Mouse (Mus musculus) frontal cortex, postnatal 36 days (tissue): ENCODE measurements at regions not wholly inside any gene's neighbourhood (a gene's known extent, or its start where the extent isn't known, plus 50 kb on each side); places are given as distances from the start of the nearest gene placed in this dataset.
"Not testable (repeated sequence)": the region's sequence is repeated elsewhere in the genome, so short reads cannot be mapped to it uniquely, and the experiment has no call there.

ENCODE experiments used
- DNase-seq, 2 experiments: peaks; one replicate each; pipeline ENCODE4 v3.0.0; 2022; ENCODE audit warnings: low spot score in 2 of 2

GRCm38 (mm10) chr7:111843715-111844114 lies 63.9 kb upstream of the Galnt18 start:
- no peak for DNase-seq

DNA sequence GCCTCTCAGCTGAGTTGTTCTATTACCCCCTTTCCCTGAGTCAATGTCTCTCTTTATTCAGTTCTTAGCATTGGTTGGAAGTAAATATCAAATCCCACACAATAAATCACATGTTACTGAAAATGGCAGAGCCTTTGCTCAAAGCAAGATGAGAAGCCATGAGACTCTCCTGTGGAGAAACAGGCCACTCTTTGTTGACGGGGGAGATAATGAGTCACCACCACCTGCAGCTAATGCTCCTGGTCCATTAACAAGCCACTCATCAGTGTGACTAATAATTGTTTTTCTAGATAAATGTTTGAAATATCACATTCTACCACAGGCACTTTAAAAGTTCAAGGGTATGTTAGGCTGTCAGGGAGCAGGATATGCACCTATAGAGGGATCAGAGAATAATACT lies 61.0 kb upstream of the Galnt18 start:
- no peak for DNase-seq

DNA sequence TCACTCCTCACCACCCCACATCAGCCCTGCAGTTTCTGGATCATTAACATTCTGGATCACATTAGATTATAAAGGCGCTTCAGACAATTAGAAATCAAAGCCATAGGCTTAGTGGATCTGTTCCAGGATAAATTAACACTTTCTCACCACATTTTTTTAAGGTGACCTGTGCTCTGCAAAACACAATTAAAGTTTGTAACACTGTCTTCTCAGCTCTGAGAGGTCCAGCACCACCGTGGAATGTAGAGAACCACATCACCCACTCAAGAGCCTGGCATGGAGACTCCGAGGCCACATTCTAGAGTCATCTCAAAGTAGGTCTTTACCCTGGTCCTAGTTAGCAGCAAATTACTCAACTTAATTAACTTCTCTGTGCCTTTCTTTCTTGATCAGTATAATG lies 58.4 kb upstream of the Galnt18 start:
- DNase-seq: no peak

DNA sequence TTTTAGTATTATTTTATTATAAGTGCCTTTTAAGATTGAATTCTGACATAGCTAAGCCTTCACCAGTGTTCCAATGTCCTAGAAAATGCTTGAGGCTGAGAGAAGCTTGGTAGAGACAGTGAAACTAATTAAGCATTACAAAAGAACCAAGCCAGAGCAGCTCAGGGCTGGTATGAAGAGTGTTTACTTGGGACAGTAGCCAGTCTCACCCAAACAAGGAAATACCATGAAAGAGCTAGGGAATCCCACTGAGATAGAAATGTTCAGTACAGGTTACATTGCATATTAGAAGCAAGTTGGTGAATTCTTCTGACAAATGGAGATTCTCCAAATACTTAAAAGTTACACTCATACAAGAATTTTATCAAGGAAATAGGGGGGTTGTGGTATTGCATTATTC lies 54.6 kb upstream of the Galnt18 start:
- DNase-seq: not testable (repeated sequence)

- DNase-seq: no peak
These were observed 50.2 kb upstream of the Galnt18 start for GRCm38 (mm10) chr7:111829931-111830330.
